Mouse (Mus musculus): ENCODE results near the gene Anxa4.

Gene Anxa4

DNA sequence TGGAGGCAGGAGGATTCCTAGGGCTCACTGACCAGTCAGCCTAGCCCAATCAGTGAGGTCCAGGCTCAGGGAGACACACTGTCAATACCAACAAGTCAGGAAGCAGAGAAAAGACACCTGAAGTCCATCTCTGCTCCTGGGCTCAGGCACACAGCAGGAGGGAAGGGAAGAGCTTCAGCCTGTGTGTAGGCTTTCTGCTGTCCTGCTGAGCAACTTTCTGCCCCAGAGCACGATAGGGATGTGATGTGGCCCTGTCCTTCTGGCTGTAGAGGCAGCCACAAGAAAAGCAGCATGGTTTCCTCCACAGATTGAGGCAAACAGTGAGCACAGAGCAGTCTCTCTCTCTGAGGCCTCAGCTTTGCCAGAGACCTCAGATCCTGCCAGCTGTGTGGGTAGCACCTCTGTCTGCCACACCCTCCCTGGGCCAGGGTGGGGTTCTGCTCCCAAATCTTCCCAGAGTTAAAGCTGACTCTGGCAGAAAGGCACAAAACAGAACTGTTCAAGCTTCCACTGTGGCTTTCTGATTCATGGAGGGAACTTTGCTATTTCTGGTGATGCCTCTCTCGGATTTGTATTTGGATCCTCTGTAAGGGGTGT lies 11.9 kb downstream of the Anxa4 start:
- H3K27me3 ChIP-seq (ENCODE audit: control insufficient read depth, insufficient read depth, low read length, poor library complexity, severe bottlenecking) = no peaks in the 10 kb centered on the region
- DNase-seq (ENCODE audit: low read depth, low spot score) = no peak
- no peaks in the 10 kb centered on the region for H3K36me3 ChIP-seq (ENCODE audit: control insufficient read depth, insufficient read depth, low read length, poor library complexity, severe bottlenecking)

DNA sequence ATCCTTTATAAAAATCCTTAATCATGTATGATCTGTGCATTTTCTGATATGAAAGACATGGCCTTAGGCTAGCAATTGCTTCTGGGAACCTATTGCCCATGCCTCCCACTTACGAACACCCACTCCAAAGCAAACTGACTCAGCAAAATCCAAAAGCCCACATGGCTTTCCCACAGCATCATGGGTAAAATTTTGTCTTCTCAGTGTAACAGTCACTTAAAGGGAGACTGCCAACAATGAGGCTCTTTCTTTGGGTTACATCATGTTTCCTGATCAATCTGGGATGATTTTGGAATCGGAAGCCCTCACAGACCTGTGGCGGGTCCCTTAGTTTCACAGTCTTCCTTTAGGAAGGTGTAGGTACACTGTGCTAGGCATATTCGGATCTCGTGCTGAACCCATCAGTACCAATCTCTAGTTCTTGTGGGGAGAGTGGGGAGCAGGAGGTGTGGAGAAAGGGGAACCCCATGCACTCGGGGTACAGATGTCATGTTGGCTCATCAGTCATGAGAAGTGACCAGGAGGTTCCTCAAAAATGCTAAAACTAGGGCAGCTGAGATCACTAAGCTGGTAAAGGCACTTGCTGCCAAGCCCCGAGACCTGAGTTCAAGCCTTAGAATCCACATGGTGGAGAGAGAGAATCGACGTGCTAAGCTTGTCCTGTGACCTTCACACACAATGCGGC lies 14.3 kb downstream of the Anxa4 start:
- Histone ChIP-seq H3K36me3 (ENCODE audit: control insufficient read depth, insufficient read depth, low read length, poor library complexity, severe bottlenecking) (no peaks in the 10 kb centered on the region), H3K27me3 (ENCODE audit: control insufficient read depth, insufficient read depth, low read length, poor library complexity, severe bottlenecking) (no peaks in the 10 kb centered on the region)
- DNase-seq (ENCODE audit: low read depth, low spot score) = no peak

DNA sequence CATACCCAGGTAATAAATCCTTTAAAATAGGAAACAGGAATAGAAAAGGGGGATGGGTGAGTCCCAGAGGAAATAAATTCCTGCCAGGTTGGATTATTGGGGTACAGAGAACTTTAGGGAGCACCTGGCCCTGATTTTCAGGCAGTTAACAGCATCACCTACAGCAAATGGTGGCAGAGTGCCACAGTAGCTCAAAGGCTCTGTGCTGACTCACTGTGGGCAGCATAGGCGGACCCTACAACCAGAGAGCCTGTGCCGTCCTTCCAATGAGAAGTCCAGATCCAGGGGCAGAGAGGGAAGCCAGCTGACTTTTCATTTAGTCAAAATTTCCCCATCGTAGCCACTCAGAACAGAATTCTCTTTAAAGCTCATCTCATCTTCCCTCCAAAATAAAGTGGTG lies 16.2 kb downstream of the Anxa4 start:
- H3K36me3 ChIP-seq (ENCODE audit: control insufficient read depth, insufficient read depth, low read length, poor library complexity, severe bottlenecking) = no peaks in the 10 kb centered on the region
- H3K27me3 ChIP-seq (ENCODE audit: control insufficient read depth, insufficient read depth, low read length, poor library complexity, severe bottlenecking) = no peaks in the 10 kb centered on the region
- DNase-seq (ENCODE audit: low read depth, low spot score) = no peak

DNA sequence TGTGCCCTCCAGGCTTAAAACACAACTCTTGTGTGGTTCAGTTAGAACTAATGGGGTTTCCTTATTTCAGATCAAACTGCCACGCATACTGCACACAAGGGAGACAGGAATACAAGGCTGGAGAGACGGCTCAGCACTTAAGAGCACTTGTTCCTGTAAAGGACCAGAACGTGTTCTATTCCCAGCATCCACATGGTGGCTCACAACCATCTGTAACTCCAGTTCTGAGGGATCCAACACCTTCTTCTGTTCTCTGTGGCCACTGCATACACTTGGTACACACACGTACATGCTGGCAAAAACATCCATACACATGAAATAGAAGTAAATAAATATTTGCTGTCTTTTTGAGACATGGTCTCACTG lies 16.7 kb downstream of the Anxa4 start:
- DNase-seq (ENCODE audit: low read depth, low spot score) = no peak
- Histone ChIP-seq H3K36me3 (ENCODE audit: control insufficient read depth, insufficient read depth, low read length, poor library complexity, severe bottlenecking) (no peaks in the 10 kb centered on the region), H3K27me3 (ENCODE audit: control insufficient read depth, insufficient read depth, low read length, poor library complexity, severe bottlenecking) (no peaks in the 10 kb centered on the region)

DNA sequence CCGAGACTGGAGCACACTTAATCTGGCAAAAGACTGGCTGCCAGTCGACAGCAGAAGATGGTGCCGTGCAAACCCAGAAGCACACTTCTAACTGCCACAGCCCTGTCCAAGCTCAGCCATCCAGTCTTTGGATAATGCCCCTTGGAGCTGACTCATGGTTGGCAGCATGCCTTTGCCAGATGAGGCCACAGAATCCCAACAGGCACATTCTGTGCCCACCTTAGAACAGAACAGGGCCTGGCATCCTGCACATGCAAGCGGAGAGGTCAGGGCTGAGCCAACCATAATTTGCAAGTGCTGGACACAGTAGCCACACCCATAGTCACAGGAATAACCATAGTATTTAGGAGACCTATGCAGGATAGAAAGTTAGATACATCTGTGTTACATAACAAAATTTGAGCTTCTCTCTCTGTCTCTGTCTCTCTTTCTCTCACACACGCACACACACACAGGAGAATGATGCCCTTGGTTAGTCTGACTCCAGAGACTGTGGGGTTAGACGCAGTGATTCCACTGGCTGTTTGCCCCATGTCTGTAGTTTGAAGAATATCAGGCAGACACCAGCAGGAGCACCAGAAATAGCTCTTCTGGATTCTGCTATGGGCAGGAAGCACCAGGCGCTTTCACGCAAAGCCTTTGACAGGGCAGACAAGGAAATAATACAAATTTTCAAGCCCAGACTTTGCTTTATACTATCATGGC lies 17.2 kb downstream of the Anxa4 start:
- Histone ChIP-seq H3K27me3 (ENCODE audit: control insufficient read depth, insufficient read depth, low read length, poor library complexity, severe bottlenecking) (no peaks in the 10 kb centered on the region), H3K36me3 (ENCODE audit: control insufficient read depth, insufficient read depth, low read length, poor library complexity, severe bottlenecking) (no peaks in the 10 kb centered on the region)
- no peak for DNase-seq (ENCODE audit: low read depth, low spot score)

DNA sequence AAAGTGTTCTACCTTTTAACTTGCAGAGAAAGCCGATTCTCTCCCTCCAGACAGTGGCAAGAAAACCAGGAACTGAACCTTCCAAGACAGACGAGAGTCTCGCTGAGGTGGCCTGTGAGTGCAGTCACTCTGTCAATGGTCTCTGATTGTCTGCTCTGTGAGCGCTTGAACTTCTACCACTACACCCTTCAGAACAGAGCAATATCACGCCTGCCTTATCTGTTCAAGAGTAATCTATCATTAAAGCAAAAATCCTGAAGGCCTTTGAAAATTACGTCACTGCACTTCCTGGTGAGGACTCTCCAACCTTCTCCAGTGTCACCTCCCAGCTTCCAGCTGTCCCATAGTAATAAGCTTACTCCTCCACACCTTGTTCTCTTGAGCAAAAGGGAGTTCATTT lies 18.4 kb downstream of the Anxa4 start:
- H3K27me3 ChIP-seq (ENCODE audit: control insufficient read depth, insufficient read depth, low read length, poor library complexity, severe bottlenecking) = no peaks in the 10 kb centered on the region
- DNase-seq (ENCODE audit: low read depth, low spot score) = no peak
- no peaks in the 10 kb centered on the region for H3K36me3 ChIP-seq (ENCODE audit: control insufficient read depth, insufficient read depth, low read length, poor library complexity, severe bottlenecking)

DNA sequence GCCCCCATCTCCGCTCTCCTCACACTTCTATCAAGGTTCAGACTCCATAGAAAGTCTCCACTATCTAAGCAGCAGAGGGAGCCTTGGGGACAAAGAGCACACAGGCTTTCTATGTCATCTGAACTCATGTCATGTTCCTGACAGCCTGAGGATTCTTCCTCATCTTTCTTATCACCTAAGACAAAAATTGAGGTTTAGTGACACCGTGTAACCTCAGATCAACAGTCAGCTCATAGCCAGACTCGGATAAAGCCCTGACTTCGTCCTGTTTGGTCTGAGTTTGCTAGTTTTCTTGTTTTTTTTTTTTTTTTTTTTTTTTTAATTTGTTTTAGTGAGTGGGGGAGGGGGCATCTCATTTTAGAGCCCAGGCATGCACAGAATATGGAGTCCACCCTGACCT lies 19.6 kb downstream of the Anxa4 start:
- Histone ChIP-seq H3K27me3 (ENCODE audit: control insufficient read depth, insufficient read depth, low read length, poor library complexity, severe bottlenecking) (no peaks in the 10 kb centered on the region), H3K36me3 (ENCODE audit: control insufficient read depth, insufficient read depth, low read length, poor library complexity, severe bottlenecking) (no peaks in the 10 kb centered on the region)
- no peak for DNase-seq (ENCODE audit: low read depth, low spot score)

DNA sequence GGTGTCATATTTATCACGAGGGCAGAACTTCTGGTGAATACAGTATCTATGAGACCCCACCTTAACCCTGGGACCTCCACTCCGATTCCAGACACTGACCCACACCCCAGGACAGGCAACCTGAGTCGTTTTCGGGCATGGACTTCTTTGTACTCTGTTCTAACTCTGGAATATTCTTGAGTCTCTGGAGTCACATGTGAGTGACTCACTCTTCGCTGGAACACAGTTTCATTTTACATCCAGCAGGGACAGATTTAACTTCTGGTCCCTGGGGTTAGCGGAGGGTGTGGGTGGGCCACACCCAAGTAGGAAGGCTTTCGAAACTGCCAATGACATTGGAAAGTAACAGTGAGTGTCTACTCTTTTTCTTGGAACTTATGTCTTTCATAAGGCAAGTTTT lies 20.8 kb downstream of the Anxa4 start:
- H3K36me3 ChIP-seq (ENCODE audit: control insufficient read depth, insufficient read depth, low read length, poor library complexity, severe bottlenecking) = no peaks in the 10 kb centered on the region
- H3K27me3 ChIP-seq (ENCODE audit: control insufficient read depth, insufficient read depth, low read length, poor library complexity, severe bottlenecking) = no peaks in the 10 kb centered on the region
- no peak for DNase-seq (ENCODE audit: low read depth, low spot score)

DNA sequence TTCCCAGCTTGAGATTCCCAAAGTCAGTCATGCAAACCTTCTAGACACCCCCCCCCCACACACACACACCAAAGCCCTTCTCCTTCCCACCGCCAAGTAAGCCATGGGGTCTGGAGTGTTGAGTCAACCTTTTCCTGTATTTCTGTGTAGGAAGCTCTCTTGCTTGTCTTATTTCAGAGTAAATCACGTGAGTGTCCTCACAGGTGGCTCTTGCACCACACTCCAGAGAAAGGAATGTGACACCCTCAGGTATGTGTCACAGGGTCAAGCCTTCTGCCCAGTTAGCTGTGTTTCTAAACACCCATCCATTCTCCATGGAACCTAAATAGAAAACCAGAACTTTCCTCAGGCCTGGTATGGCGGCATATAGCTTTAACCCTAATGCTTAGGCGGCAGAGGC lies 24.4 kb downstream of the Anxa4 start:
- DNase-seq (ENCODE audit: low read depth, low spot score) = no peak
- no peaks in the 10 kb centered on the region for H3K36me3 ChIP-seq (ENCODE audit: control insufficient read depth, insufficient read depth, low read length, poor library complexity, severe bottlenecking)
- H3K27me3 ChIP-seq (ENCODE audit: control insufficient read depth, insufficient read depth, low read length, poor library complexity, severe bottlenecking) = no peaks in the 10 kb centered on the region

DNA sequence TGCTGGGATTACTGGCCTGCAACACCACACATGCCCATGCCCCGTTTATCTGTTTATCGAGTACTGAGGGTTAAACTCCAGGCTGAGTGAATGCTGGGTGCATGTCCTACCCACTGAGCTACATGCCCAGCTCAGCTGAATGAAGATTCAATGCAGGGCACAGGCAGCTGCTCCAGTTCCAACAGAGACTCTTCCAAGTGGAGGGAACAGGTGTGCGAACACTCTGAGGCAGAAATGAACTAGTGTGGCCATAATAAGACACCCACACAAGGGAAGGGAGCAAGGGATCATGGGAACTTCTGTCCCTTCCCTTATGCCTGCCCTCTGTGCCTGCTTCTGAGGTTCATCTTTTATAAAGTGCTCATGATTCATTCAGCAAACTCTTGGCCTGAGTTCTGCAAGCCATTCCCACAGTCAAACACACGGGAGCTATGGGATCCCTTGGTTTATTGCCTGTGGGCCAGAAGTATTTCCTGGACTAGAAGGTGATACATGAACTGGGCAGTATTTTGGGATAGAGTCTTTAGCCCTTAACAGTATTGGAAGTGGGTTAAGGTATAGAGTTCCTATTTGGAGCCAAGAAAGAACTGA lies 25.1 kb downstream of the Anxa4 start:
- no peaks in the 10 kb centered on the region for H3K36me3 ChIP-seq (ENCODE audit: control insufficient read depth, insufficient read depth, low read length, poor library complexity, severe bottlenecking)
- no peaks in the 10 kb centered on the region for H3K27me3 ChIP-seq (ENCODE audit: control insufficient read depth, insufficient read depth, low read length, poor library complexity, severe bottlenecking)
- no peak for DNase-seq (ENCODE audit: low read depth, low spot score)

DNA sequence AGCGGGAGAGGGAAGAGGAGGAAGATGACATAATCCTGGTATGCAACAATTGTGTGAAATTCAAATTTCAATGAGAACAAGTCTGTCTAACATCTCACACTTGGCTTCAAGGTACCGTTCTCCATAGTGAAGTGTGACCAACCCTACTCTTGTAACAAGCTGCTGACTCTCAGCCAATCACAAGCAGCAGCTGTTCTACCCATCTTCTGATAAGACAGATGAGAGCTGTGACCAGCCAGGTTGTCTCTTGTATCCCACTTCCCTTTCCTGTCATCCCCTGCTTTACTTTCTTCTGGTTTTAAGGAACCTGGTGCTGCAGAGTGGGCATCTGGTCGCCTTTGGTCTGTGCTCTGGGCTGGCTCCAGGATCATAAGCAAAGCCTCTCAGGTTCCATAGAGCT lies 25.9 kb downstream of the Anxa4 start:
- H3K36me3 ChIP-seq (ENCODE audit: control insufficient read depth, insufficient read depth, low read length, poor library complexity, severe bottlenecking) = no peaks in the 10 kb centered on the region
- DNase-seq (ENCODE audit: low read depth, low spot score) = no peak

DNA sequence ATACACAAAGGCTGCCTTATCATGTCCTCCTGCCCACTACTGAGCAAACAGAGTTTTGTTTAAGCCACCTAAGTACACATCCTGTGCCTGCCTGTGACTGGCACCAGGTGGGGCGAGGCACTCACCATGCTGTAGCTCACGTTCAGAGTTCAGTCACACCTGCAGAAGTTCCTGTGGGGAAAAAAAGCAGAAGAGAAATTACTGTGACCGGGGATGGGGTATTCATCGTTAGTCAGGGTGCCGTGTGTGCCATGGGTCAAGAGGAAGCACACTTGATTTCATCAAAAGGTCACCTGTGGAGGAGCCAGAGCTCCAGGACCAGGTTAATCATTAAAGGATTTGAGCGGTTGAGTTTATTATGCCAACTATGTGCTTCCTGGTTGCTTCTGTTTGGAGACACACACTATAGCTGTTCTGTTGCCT lies 27.7 kb downstream of the Anxa4 start:
- DNase-seq (ENCODE audit: low read depth, low spot score) = peak; percentile 76
- Histone ChIP-seq H3K27me3 (ENCODE audit: control insufficient read depth, insufficient read depth, low read length, poor library complexity, severe bottlenecking) (no peaks in the 10 kb centered on the region), H3K36me3 (ENCODE audit: control insufficient read depth, insufficient read depth, low read length, poor library complexity, severe bottlenecking) (no peaks in the 10 kb centered on the region)

More for the DNA sequence above, 25.9 kb downstream of the Anxa4 start:
- H3K27me3 ChIP-seq (ENCODE audit: control insufficient read depth, insufficient read depth, low read length, poor library complexity, severe bottlenecking) = no peaks in the 10 kb centered on the region

DNA sequence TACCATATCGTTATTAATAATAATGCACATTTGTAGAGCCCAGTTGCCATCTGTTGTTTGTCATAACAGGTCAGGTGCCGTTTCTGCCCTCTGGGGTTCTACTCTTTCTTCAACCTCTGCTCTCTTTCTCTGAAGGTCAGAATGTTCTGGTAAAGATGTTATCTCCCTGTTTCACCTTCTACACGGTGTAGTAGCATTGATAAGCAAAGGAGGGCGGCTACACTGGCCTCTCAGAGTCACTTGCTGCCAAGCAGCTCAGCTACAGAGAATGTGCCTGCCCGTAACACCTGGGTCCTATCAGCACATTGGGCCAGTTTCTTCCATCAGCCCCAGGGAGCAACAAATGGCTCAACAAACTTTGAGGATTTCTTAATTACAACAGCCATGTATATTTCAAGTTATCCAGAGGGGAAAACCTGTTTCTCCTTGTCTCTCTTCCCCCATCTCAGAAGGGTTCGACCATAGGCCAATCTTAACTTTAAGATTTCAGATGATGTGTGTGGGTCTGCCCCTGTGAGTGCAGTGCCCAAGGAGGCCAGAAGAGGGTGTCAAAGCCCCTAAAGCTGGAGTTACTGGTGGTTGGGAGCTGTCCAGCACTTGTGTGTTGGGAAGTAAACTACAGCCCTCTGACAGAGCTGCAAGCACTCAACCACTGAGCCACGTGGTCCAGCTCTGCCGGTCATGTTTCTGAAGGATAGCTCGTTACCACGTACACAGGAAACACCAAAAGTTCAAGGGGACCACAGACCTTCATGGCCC lies 39.1 kb downstream of the Anxa4 start:
- DNase-seq (ENCODE audit: low read depth, low spot score) = no peak
- Histone ChIP-seq H3K27me3 (ENCODE audit: control insufficient read depth, insufficient read depth, low read length, poor library complexity, severe bottlenecking) (no peaks in the 10 kb centered on the region), H3K36me3 (ENCODE audit: control insufficient read depth, insufficient read depth, low read length, poor library complexity, severe bottlenecking) (no peaks in the 10 kb centered on the region)

DNA sequence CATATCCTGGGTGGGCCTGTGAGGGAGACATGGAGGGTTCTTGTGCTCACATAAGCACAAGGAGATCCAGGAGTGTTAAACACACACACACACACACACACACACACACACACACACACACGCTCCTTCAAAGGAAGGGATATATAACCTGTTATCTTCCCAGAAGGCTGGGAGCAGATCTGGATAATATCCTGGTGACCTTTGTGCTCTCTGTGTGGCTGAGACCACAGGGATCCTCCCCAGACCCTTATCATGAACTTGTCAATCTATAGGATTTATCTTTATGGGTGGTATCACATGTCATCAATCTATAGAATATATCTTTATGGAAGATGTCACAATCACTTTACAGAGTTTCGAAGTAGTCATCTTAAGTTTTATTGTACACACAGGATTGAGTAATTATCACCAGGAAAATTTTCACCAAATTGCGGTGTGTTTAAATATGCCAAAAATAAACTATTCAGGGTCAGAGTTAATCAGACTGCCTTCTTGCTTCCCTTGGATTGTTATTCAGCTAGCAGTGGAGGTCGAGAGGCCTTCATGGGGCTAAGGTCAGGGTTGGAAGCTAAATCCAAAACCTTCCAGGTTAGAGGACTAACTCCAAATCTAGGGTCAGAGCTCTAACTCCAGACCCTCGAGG lies 40.4 kb downstream of the Anxa4 start:
- no peaks in the 10 kb centered on the region for H3K27me3 ChIP-seq (ENCODE audit: control insufficient read depth, insufficient read depth, low read length, poor library complexity, severe bottlenecking)
- no peak for DNase-seq (ENCODE audit: low read depth, low spot score)
- H3K36me3 ChIP-seq (ENCODE audit: control insufficient read depth, insufficient read depth, low read length, poor library complexity, severe bottlenecking) = no peaks in the 10 kb centered on the region
